Mouse (Mus musculus) neural tube, embryonic 10.5 days (tissue): ENCODE results near the gene Gpcpd1.

Experiments used
- DNase-seq: peaks from one replicate; pipeline ENCODE4 v3.0.0-alpha.2; 2017; ENCODE audit warnings: low spot score; ENCODE audit errors: extremely low spot score

Gpcpd1 gene

GRCm38 (mm10) chr2:132485454-132485853 is 102.1 kb downstream of the Gpcpd1 start:
- peak; percentile 42 for DNase-seq

GRCm38 (mm10) chr2:132481547-132481946 is 106.0 kb downstream of the Gpcpd1 start:
- DNase-seq, result no peak
